21 mouse cellular contexts compared by ENCODE assay signal in genomic region chr15:79807050-79807449, GRCm38 (mm10). TPM values are rescaled to one million over a fixed set of nuclear protein-coding genes. Genes with fewer than 3 reads are reported as not detected.
DNase-seq lines count a peak whose midpoint lies in the region; ATAC-seq lines count a peak whose summit lies in the region.
"Had no signal": no experiment of that assay in that cellular context is flagged by ENCODE, and none has a peak within 500 bp of the region (broad histone marks: within the 10 kb centered on the region; RNA-seq: fewer than 3 reads in every experiment).

No protein-coding gene starts in this region.

- no peak for ATAC-seq in cerebellum, adult (ENCODE audit: insufficient number of reproducible peaks, low FRiP score, low TSS enrichment)
- ATAC-seq in embryonic facial prominence, embryonic 13.5 days (ENCODE audit: insufficient number of reproducible peaks, insufficient read depth, low FRiP score, low TSS enrichment, low read depth) = no peak
- ATAC-seq: CD4-positive, CD25-positive, alpha-beta regulatory T cell, adult 4 months; forebrain, embryonic 14.5 days; forebrain, embryonic 16.5 days had no signal

- H3K4me3 ChIP-seq in embryonic facial prominence, embryonic 13.5 days = no peak overlapping the region
- H3K4me3 ChIP-seq in embryonic facial prominence, embryonic 10.5 days = no peak overlapping the region
- H3K4me3 ChIP-seq: embryonic facial prominence, embryonic 12.5 days; embryonic facial prominence, embryonic 15.5 days; erythroblast, embryonic 14.5 days; forebrain, embryonic 10.5 days; forebrain, embryonic 12.5 days; gastrocnemius, adult 2 months had no signal

- H3K4me2 ChIP-seq in embryonic facial prominence, embryonic 13.5 days = no peak overlapping the region
- H3K4me2 ChIP-seq: embryonic facial prominence, embryonic 12.5 days; embryonic facial prominence, embryonic 15.5 days; forebrain, embryonic 12.5 days had no signal

- H3K9ac ChIP-seq in embryonic facial prominence, embryonic 13.5 days = peak overlapping the region; percentile 27; the same call in 1 of the 2 replicates
- H3K9ac ChIP-seq: embryonic facial prominence, embryonic 12.5 days; embryonic facial prominence, embryonic 15.5 days; forebrain, embryonic 12.5 days had no signal

- H3K27ac ChIP-seq in embryonic facial prominence, embryonic 13.5 days = no peak overlapping the region
- H3K27ac ChIP-seq in embryonic facial prominence, embryonic 10.5 days (replicated peaks) = no peak overlapping the region
- H3K27ac ChIP-seq: embryonic facial prominence, embryonic 12.5 days; embryonic facial prominence, embryonic 15.5 days; forebrain, embryonic 10.5 days; forebrain, embryonic 12.5 days; gastrocnemius, adult 2 months had no signal

- peaks cover 78% of the 10 kb centered on the region for H3K27me3 ChIP-seq in embryonic facial prominence, embryonic 13.5 days
- peaks cover 86% of the 10 kb centered on the region for H3K27me3 ChIP-seq in embryonic facial prominence, embryonic 10.5 days (replicated peaks; ENCODE audit: low read depth, poor library complexity, severe bottlenecking)

- peaks cover 16% of the 10 kb centered on the region for H3K4me1 ChIP-seq in embryonic facial prominence, embryonic 13.5 days
- peaks cover 23% of the 10 kb centered on the region for H3K4me1 ChIP-seq in embryonic facial prominence, embryonic 10.5 days

- peak; percentile 52 for DNase-seq in cerebellum, adult 11-12 months
- peak; percentile 65 to 68 for DNase-seq in cerebellum, postnatal 14 days
- no peak for DNase-seq in cerebellum, adult 18-20 months
- no peak for DNase-seq in embryonic facial prominence, embryonic 10.5 days (ENCODE audit: low spot score)
- DNase-seq: adrenal gland, adult 2 months; adrenal gland, postnatal 10 days; adrenal gland, postnatal 25 days; B cell, adult 2 months; cerebellum, adult 8-10 months; embryo, embryonic 11 days; gastrocnemius, adult 2 months had no signal

- 42% methylated on average over 1 of the region's 1 CpGs for WGBS in embryonic facial prominence, embryonic 13.5 days
- 35% methylated on average over 1 of the region's 1 CpGs for WGBS in embryonic facial prominence, embryonic 10.5 days

- no peaks in the 10 kb centered on the region for H3K9me3 ChIP-seq in embryonic facial prominence, embryonic 13.5 days
- H3K9me3 ChIP-seq in embryonic facial prominence, embryonic 10.5 days = no peaks in the 10 kb centered on the region
- H3K9me3 ChIP-seq: embryonic facial prominence, embryonic 12.5 days; embryonic facial prominence, embryonic 15.5 days; forebrain, embryonic 10.5 days; forebrain, embryonic 12.5 days had no signal

- no peaks in the 10 kb centered on the region for H3K36me3 ChIP-seq in embryonic facial prominence, embryonic 13.5 days
- no peaks in the 10 kb centered on the region for H3K36me3 ChIP-seq in embryonic facial prominence, embryonic 10.5 days (replicated peaks)
- H3K36me3 ChIP-seq: embryonic facial prominence, embryonic 12.5 days; embryonic facial prominence, embryonic 15.5 days; forebrain, embryonic 10.5 days; forebrain, embryonic 12.5 days had no signal

RNA-seq across cellular contexts. Expression of gene Nptxr, which starts 2.5 kb away (rescaled TPM):
- 4.7 and 5.4 TPM in 2 replicates for polyA plus RNA-seq in embryonic facial prominence, embryonic 13.5 days (2015; fragmentation: Nextera tagmentation; extraction: Ambion mirVana)
- 1.8 and 2.2 TPM in 2 replicates for polyA plus RNA-seq in embryonic facial prominence, embryonic 10.5 days (2016; fragmentation: Nextera tagmentation; extraction: Ambion mirVana)
- polyA plus RNA-seq: erythroblast, embryonic 14.5 days had no signal

RNA-seq across cellular contexts. Expression of gene Npcd, which starts 27.0 kb away (rescaled TPM):
- polyA plus RNA-seq in embryonic facial prominence, embryonic 13.5 days (2015; fragmentation: Nextera tagmentation; extraction: Ambion mirVana) = 0.32 and 0.39 TPM in 2 replicates
- polyA plus RNA-seq in embryonic facial prominence, embryonic 10.5 days (2016; fragmentation: Nextera tagmentation; extraction: Ambion mirVana) = not detected in 2 replicates
- polyA plus RNA-seq: CD4-positive, CD25-positive, alpha-beta regulatory T cell, adult 4 months; erythroblast, embryonic 14.5 days; forebrain, embryonic 10.5 days; forebrain, embryonic 14.5 days; forebrain, embryonic 16.5 days had no signal

RNA-seq across cellular contexts. Expression of gene Cbx6, which starts 27.4 kb away (rescaled TPM):
- polyA plus RNA-seq in embryonic facial prominence, embryonic 13.5 days (2015; fragmentation: Nextera tagmentation; extraction: Ambion mirVana) = 54.7 and 56.7 TPM in 2 replicates
- 16.1 and 18.1 TPM in 2 replicates for polyA plus RNA-seq in embryonic facial prominence, embryonic 10.5 days (2016; fragmentation: Nextera tagmentation; extraction: Ambion mirVana)

RNA-seq across cellular contexts. Expression of gene Dnal4, which starts 29.4 kb away (rescaled TPM):
- polyA plus RNA-seq in embryonic facial prominence, embryonic 13.5 days (2015; fragmentation: Nextera tagmentation; extraction: Ambion mirVana) = 69.2 and 74.4 TPM in 2 replicates
- polyA plus RNA-seq in embryonic facial prominence, embryonic 10.5 days (2016; fragmentation: Nextera tagmentation; extraction: Ambion mirVana) = 66.3 and 68.6 TPM in 2 replicates

Comparison
In these comparisons a context has a peak if more than half of its experiments do, and no peak if none do; other contexts are left out.
1. DNase-seq: peak in cerebellum, adult 11-12 months (single experiment) and cerebellum, postnatal 14 days (2 of 2); none in cerebellum, adult 18-20 months (0 of 2) and embryonic facial prominence, embryonic 10.5 days (single experiment).